Mouse (Mus musculus) limb, embryonic 11.5 days (tissue): ENCODE data around the gene Tmem102. TPM values are rescaled to one million over a fixed set of nuclear protein-coding genes. Genes with fewer than 3 reads are reported as not detected.

Experiments used
- polyA plus RNA-seq: library from polyadenylated mRNA; unstranded; fragments of >200 nt; fragmentation: Nextera tagmentation; extraction: Ambion mirVana; gene quantifications from 2 replicates; pipeline ENCODE4 v1.2.1, GENCODE M21; 2014

The Tmem102 gene
- polyA plus RNA-seq, 1 experiment from 2014 or later, result 2.0 TPM

Other genes starting within 250 kb of the Tmem102 start
- gene Efnb3, start 245.4 kb downstream of the Tmem102 start, polyA plus RNA-seq, result 12.9 and 14.4 TPM in 2 replicates
- gene Wrap53, start 225.4 kb downstream of the Tmem102 start, polyA plus RNA-seq, result 45.7 and 46.9 TPM in 2 replicates
- 250 and 254 TPM in 2 replicates for gene Trp53, start 225.3 kb downstream of the Tmem102 start, polyA plus RNA-seq
- 4.5 and 4.9 TPM in 2 replicates for gene Atp1b2, start 199.7 kb downstream of the Tmem102 start, polyA plus RNA-seq
- not detected in 2 replicates for gene Shbg, start 187.7 kb downstream of the Tmem102 start, polyA plus RNA-seq
- 14.7 and 16.2 TPM in 2 replicates for gene Sat2, start 183.6 kb downstream of the Tmem102 start, polyA plus RNA-seq
- 35.8 and 37.5 TPM in 2 replicates for gene Fxr2, start 172.6 kb downstream of the Tmem102 start, polyA plus RNA-seq
- 0.17 TPM in 1 of 2 replicates, not detected in the other for gene Sox15, start 150.3 kb downstream of the Tmem102 start, polyA plus RNA-seq
- 21.0 and 41.0 TPM in 2 replicates for gene Mpdu1, start 143.0 kb downstream of the Tmem102 start, polyA plus RNA-seq
- 3.4 and 4.5 TPM in 2 replicates for gene Cd68, start 139.5 kb downstream of the Tmem102 start, polyA plus RNA-seq
- gene Eif4a1, start 133.2 kb downstream of the Tmem102 start, polyA plus RNA-seq, result 759 and 892 TPM in 2 replicates
- gene Senp3, start 123.5 kb downstream of the Tmem102 start, polyA plus RNA-seq, result 125 and 127 TPM in 2 replicates
- gene Tnfsf13, start 119.8 kb downstream of the Tmem102 start, polyA plus RNA-seq, result not detected in 2 replicates
- 2.6 and 3.3 TPM in 2 replicates for gene Tnfsf12, start 109.8 kb downstream of the Tmem102 start, polyA plus RNA-seq
- 1.1 and 1.3 TPM in 2 replicates for gene Tnfsfm13, start 109.5 kb downstream of the Tmem102 start, polyA plus RNA-seq
- gene Polr2a, start 47.0 kb downstream of the Tmem102 start, polyA plus RNA-seq, result 64.0 and 78.3 TPM in 2 replicates
- 0.09 TPM in 1 of 2 replicates, not detected in the other for gene Slc35g3, start 43.7 kb downstream of the Tmem102 start, polyA plus RNA-seq
- gene Zbtb4, start 39.7 kb downstream of the Tmem102 start, polyA plus RNA-seq, result 0.96 and 1.1 TPM in 2 replicates
- gene Chrnb1, start 9.7 kb downstream of the Tmem102 start, polyA plus RNA-seq, result 4.3 and 4.4 TPM in 2 replicates
- 0.36 and 0.67 TPM in 2 replicates for gene Fgf11, start 3.8 kb downstream of the Tmem102 start, polyA plus RNA-seq
- gene Gm39566, start 9.7 kb upstream of the Tmem102 start, polyA plus RNA-seq, result not detected in 2 replicates
- not detected in 2 replicates for gene Spem2, start 12.8 kb upstream of the Tmem102 start, polyA plus RNA-seq
- gene Spem1, start 16.6 kb upstream of the Tmem102 start, polyA plus RNA-seq, result 0.15 and 0.18 TPM in 2 replicates
- 5.8 and 6.2 TPM in 2 replicates for gene Nlgn2, start 32.2 kb upstream of the Tmem102 start, polyA plus RNA-seq
- gene Tmem256, start 32.9 kb upstream of the Tmem102 start, polyA plus RNA-seq, result 285 and 304 TPM in 2 replicates
- 115 TPM in 2 replicates for gene Plscr3, start 40.8 kb upstream of the Tmem102 start, polyA plus RNA-seq
- gene Tnk1, start 53.1 kb upstream of the Tmem102 start, polyA plus RNA-seq, result 0.89 and 1.2 TPM in 2 replicates
- gene Tmem95, start 72.4 kb upstream of the Tmem102 start, polyA plus RNA-seq, result not detected in 2 replicates
- 3.7 and 4.3 TPM in 2 replicates for gene Kctd11, start 75.8 kb upstream of the Tmem102 start, polyA plus RNA-seq
- gene Acap1, start 89.9 kb upstream of the Tmem102 start, polyA plus RNA-seq, result 0.72 and 0.78 TPM in 2 replicates
- gene 2810408A11Rik, start 95.4 kb upstream of the Tmem102 start, polyA plus RNA-seq, result 24.8 and 26.5 TPM in 2 replicates
- gene Neurl4, start 95.4 kb upstream of the Tmem102 start, polyA plus RNA-seq, result 15.3 and 15.5 TPM in 2 replicates
- 90.8 and 94.0 TPM in 2 replicates for gene Gps2, start 108.3 kb upstream of the Tmem102 start, polyA plus RNA-seq
- 2,284 and 2,370 TPM in 2 replicates for gene Eif5a, start 116.3 kb upstream of the Tmem102 start, polyA plus RNA-seq
- gene Ybx2, start 130.2 kb upstream of the Tmem102 start, polyA plus RNA-seq, result 11.2 and 11.3 TPM in 2 replicates
- gene Slc2a4, start 142.6 kb upstream of the Tmem102 start, polyA plus RNA-seq, result 21.0 and 22.7 TPM in 2 replicates
- gene Cldn7, start 159.2 kb upstream of the Tmem102 start, polyA plus RNA-seq, result 12.7 and 13.2 TPM in 2 replicates
- gene Ctdnep1, start 175.5 kb upstream of the Tmem102 start, polyA plus RNA-seq, result 22.8 and 27.6 TPM in 2 replicates
- 148 and 151 TPM in 2 replicates for gene Elp5, start 176.9 kb upstream of the Tmem102 start, polyA plus RNA-seq
- 397 and 432 TPM in 2 replicates for gene Gabarap, start 185.5 kb upstream of the Tmem102 start, polyA plus RNA-seq
- gene Phf23, start 190.2 kb upstream of the Tmem102 start, polyA plus RNA-seq, result 56.1 and 64.9 TPM in 2 replicates
- gene Dvl2, start 195.0 kb upstream of the Tmem102 start, polyA plus RNA-seq, result 47.3 and 52.0 TPM in 2 replicates
- gene Acadvl, start 209.8 kb upstream of the Tmem102 start, polyA plus RNA-seq, result 52.9 and 53.5 TPM in 2 replicates
- 10.0 and 10.8 TPM in 2 replicates for gene Dlg4, start 211.3 kb upstream of the Tmem102 start, polyA plus RNA-seq
- gene Asgr1, start 248.5 kb upstream of the Tmem102 start, polyA plus RNA-seq, result 1.0 and 1.6 TPM in 2 replicates